Mouse (Mus musculus): ENCODE data around the gene Slc7a14. TPM values are rescaled to one million over a fixed set of nuclear protein-coding genes. Genes with fewer than 3 reads are reported as not detected.

Slc7a14 gene
- polyA plus RNA-seq, 1 experiment from 2014 or later, result 0.34 TPM

DNA sequence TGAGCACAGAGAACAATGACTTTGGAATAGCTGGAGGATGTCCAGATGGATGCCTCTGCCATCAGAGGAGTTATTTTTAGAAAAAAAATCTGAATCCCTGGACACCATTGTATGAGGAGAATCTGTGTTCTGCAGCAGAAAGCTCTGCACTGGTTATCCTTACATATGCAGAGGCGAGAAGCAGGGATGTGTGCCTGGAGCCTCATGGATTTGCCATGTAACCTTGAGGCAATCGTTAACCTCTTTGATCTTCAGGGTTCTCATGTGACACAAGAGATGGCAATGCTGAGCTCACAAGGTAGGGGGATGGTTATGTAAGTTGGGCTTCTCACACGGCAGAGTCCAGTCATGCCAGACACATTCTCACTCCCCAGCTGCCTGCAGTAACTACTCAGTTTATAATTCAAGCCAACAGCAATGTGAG lies 14.1 kb upstream of the Slc7a14 start:
- no peak overlapping the region for H3K4me2 ChIP-seq (replicated peaks; ENCODE audit: low read depth)
- H3K27ac ChIP-seq (ENCODE audit: low read depth, low read length), result no peak overlapping the region
- no peaks in the 10 kb centered on the region for H3K4me1 ChIP-seq (replicated peaks; ENCODE audit: control insufficient read depth, insufficient read depth, low read length)
- no peak for ATAC-seq
- no peaks in the 10 kb centered on the region for H3K36me3 ChIP-seq (ENCODE audit: control insufficient read depth, insufficient read depth)
- H3K4me3 ChIP-seq (ENCODE audit: low read depth, low read length), result no peak overlapping the region
- no peak for TF ChIP-seq CTCF (IDR thresholded peaks at IDR 0.05; ENCODE audit: low read depth)
- H3K9ac ChIP-seq (ENCODE audit: low read depth, low read length), result no peak overlapping the region
- H3K9me3 ChIP-seq (ENCODE audit: control insufficient read depth), result no peaks in the 10 kb centered on the region
- no peaks in the 10 kb centered on the region for H3K27me3 ChIP-seq (replicated peaks; ENCODE audit: control insufficient read depth, insufficient read depth, low read length)
- 41% methylated on average over 3 of the region's 3 CpGs for WGBS

DNA sequence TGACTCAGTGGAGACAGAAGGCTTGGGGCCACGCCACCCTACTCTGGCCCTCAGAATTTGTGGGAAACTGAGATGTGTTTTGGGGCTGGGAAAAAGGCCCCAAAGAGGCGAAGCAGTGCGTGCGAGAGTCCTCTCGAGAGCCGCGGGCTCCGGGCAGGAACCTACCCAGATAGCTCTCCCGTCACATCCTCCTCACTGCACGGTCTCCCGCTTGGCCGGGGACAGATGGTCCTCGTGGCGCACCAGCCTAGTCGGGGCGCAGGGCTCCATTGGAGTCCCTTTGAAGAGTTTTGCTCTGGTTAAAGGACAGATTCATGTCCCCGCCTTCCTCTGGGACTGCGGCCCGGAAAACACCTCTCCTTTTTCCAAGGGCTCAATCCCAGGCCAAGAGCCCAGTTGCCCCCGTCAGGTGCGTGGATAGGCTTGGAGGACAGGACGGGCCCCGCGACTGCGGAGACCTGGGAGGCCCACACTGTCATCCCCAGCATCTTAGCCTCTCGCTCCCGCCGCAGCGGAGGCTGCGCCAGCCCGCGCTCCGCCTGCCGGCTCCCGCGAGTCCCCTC lies 726 bp downstream of the Slc7a14 start:
- TF ChIP-seq CTCF (IDR thresholded peaks at IDR 0.05; ENCODE audit: low read depth), result no peak
- no peaks in the 10 kb centered on the region for H3K9me3 ChIP-seq (ENCODE audit: control insufficient read depth)
- no peak overlapping the region for H3K4me2 ChIP-seq (replicated peaks; ENCODE audit: low read depth)
- H3K4me3 ChIP-seq (ENCODE audit: low read depth, low read length), result no peak overlapping the region
- no peaks in the 10 kb centered on the region for H3K4me1 ChIP-seq (replicated peaks; ENCODE audit: control insufficient read depth, insufficient read depth, low read length)
- no peak overlapping the region for H3K27ac ChIP-seq (ENCODE audit: low read depth, low read length)
- no peak for ATAC-seq
- H3K9ac ChIP-seq (ENCODE audit: low read depth, low read length), result no peak overlapping the region
- 2% methylated on average over 35 of the region's 36 CpGs for WGBS
- H3K36me3 ChIP-seq (ENCODE audit: control insufficient read depth, insufficient read depth), result no peaks in the 10 kb centered on the region
- H3K27me3 ChIP-seq (replicated peaks; ENCODE audit: control insufficient read depth, insufficient read depth, low read length), result peaks cover 13% of the 10 kb centered on the region

DNA sequence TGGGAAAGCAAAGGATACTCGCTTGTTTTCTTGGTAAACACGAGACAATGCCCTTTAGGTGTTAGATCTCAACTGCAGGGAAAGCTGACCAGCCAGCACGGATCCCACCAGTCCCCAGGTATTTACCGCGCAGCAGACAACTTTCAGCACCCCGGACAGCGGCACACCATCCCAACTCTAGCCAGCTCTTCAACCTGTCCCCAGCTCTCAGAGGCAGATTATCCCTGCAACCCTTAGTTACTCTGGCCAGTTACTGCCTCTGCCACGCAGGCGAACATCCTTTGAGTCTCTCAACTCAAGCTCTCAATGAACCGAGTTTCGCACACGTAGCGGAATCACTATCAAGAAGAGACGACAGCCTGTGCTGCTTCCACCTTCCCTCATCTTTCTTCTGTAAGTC lies 1.3 kb downstream of the Slc7a14 start:
- no peak overlapping the region for H3K27ac ChIP-seq (ENCODE audit: low read depth, low read length)
- H3K4me2 ChIP-seq (replicated peaks; ENCODE audit: low read depth), result no peak overlapping the region
- no peaks in the 10 kb centered on the region for H3K9me3 ChIP-seq (ENCODE audit: control insufficient read depth)
- no peaks in the 10 kb centered on the region for H3K36me3 ChIP-seq (ENCODE audit: control insufficient read depth, insufficient read depth)
- 2% methylated on average over 14 of the region's 14 CpGs for WGBS
- no peak overlapping the region for H3K9ac ChIP-seq (ENCODE audit: low read depth, low read length)
- no peak for TF ChIP-seq CTCF (IDR thresholded peaks at IDR 0.05; ENCODE audit: low read depth)
- H3K4me1 ChIP-seq (replicated peaks; ENCODE audit: control insufficient read depth, insufficient read depth, low read length), result no peaks in the 10 kb centered on the region
- H3K4me3 ChIP-seq (ENCODE audit: low read depth, low read length), result no peak overlapping the region
- H3K27me3 ChIP-seq (replicated peaks; ENCODE audit: control insufficient read depth, insufficient read depth, low read length), result peaks cover 13% of the 10 kb centered on the region
- ATAC-seq, result no peak

DNA sequence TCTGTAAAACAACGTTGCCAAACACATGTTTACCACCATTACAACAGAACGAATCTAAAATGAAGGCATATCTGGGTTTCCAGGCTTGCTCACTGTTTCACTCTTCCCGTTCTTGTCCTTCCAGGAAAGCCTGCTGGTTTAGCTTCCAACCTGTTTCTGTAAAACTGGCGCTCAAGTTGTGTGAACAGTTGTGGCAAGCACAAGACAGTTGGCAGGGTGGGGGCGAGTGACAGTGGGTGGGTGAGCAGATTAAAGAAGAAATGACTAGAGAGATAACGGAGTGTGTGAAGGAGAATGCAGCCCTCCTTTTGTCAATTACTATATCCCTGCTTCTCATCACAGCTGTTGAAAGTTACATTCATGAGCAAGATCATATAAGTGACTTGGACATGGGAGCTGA lies 2.2 kb downstream of the Slc7a14 start:
- Histone ChIP-seq H3K36me3 (ENCODE audit: control insufficient read depth, insufficient read depth) (no peaks in the 10 kb centered on the region), H3K27ac (ENCODE audit: low read depth, low read length) (no peak overlapping the region), H3K4me2 (replicated peaks; ENCODE audit: low read depth) (no peak overlapping the region), H3K9me3 (ENCODE audit: control insufficient read depth) (no peaks in the 10 kb centered on the region), H3K4me1 (replicated peaks; ENCODE audit: control insufficient read depth, insufficient read depth, low read length) (no peaks in the 10 kb centered on the region), H3K9ac (ENCODE audit: low read depth, low read length) (no peak overlapping the region), H3K27me3 (replicated peaks; ENCODE audit: control insufficient read depth, insufficient read depth, low read length) (peaks cover 13% of the 10 kb centered on the region), H3K4me3 (ENCODE audit: low read depth, low read length) (no peak overlapping the region)
- ATAC-seq, result no peak
- TF ChIP-seq CTCF (IDR thresholded peaks at IDR 0.05; ENCODE audit: low read depth), result no peak
- 77% methylated on average over 6 of the region's 6 CpGs for WGBS

DNA sequence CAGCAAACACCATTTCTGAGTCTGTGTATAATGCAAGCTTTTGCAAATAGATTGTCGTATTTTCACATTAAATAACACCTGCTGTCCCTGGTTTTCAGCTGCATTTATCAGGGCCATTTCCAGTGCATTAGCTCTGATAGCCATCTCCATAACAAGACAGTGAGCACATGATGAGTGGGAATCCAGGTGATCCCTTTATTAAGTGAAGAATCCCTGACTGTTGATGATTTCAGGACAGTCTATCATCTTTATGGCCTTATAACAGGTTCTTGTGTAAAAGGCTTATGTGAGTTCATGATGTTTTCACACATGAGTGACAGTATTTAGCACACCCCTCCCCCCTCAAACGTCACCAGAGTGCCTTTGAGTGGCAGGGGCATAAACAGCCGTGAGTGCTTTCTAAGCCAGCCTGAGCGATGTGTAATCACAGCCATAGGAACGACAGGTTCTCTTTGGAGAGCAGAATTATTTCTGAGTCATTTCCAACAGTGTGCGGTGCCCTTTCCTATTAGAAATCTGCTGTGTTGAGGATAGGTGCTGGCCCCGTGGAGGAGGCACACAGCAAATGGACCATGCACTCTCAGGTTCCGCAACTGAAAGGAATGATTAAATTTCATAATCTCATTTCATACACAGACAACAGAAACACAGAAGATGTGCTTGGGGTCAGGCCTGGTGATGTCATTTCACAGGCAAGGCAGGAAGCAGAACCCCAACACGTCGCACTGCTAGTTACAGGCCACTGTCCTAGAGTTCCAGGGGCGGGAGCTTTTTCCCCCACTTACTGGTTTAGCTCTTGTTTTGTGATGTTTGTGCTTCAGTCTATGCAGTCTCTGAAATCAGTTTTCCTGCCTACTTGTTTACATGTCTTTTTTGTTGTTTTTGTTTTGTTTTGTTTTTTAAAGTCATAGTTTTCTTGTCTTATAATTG lies 18.2 kb downstream of the Slc7a14 start:
- Histone ChIP-seq H3K9ac (ENCODE audit: low read depth, low read length) (no peak overlapping the region), H3K9me3 (ENCODE audit: control insufficient read depth) (no peaks in the 10 kb centered on the region), H3K27ac (ENCODE audit: low read depth, low read length) (no peak overlapping the region), H3K4me3 (ENCODE audit: low read depth, low read length) (no peak overlapping the region), H3K4me1 (replicated peaks; ENCODE audit: control insufficient read depth, insufficient read depth, low read length) (no peaks in the 10 kb centered on the region), H3K36me3 (ENCODE audit: control insufficient read depth, insufficient read depth) (no peaks in the 10 kb centered on the region), H3K27me3 (replicated peaks; ENCODE audit: control insufficient read depth, insufficient read depth, low read length) (no peaks in the 10 kb centered on the region), H3K4me2 (replicated peaks; ENCODE audit: low read depth) (no peak overlapping the region)
- WGBS, result 61% methylated on average over 11 of the region's 11 CpGs
- no peak for ATAC-seq
- no peak for TF ChIP-seq CTCF (IDR thresholded peaks at IDR 0.05; ENCODE audit: low read depth)

DNA sequence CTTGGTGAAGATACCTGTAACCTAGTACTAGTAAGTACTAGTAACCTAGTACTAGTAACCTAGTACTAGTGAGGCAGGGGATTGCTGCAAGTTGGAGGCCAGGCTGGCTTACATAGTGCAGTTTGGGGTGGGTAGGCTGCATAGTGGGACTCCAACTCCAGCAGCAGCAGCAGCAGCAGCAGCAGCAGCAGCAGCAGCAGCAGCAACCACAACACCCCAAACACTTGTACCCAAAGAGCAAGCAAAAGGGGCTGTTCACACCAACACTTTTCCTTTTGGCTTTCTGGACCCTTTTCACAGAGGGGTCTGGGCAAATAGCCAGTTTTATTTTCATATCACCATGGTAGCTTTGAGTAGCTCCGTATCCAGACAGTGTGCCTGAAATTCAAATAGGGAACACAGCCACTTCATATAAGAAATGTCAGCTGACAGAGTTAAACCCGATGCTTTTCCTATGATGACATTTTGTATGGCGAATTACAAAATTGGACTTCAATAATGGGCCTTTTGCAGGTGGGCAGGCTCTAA lies 22.7 kb downstream of the Slc7a14 start:
- TF ChIP-seq CTCF (IDR thresholded peaks at IDR 0.05; ENCODE audit: low read depth), result no peak
- no peaks in the 10 kb centered on the region for H3K9me3 ChIP-seq (ENCODE audit: control insufficient read depth)
- H3K36me3 ChIP-seq (ENCODE audit: control insufficient read depth, insufficient read depth), result no peaks in the 10 kb centered on the region
- no peaks in the 10 kb centered on the region for H3K27me3 ChIP-seq (replicated peaks; ENCODE audit: control insufficient read depth, insufficient read depth, low read length)
- no peak overlapping the region for H3K9ac ChIP-seq (ENCODE audit: low read depth, low read length)
- H3K27ac ChIP-seq (ENCODE audit: low read depth, low read length), result no peak overlapping the region
- no peak overlapping the region for H3K4me3 ChIP-seq (ENCODE audit: low read depth, low read length)
- no peak for ATAC-seq
- WGBS, result 84% methylated on average over 3 of the region's 3 CpGs
- no peaks in the 10 kb centered on the region for H3K4me1 ChIP-seq (replicated peaks; ENCODE audit: control insufficient read depth, insufficient read depth, low read length)
- no peak overlapping the region for H3K4me2 ChIP-seq (replicated peaks; ENCODE audit: low read depth)

Measured in intestine, postnatal 0 days (tissue).